Mouse (Mus musculus) thymus, adult 2 months (tissue): ENCODE measurements around the gene Pofut2.

Source experiments
- CTCF ChIP-seq: fragments of 200-500 bp; IDR thresholded peaks from 2 replicates; pipeline ENCODE4 v1.5.1; 2012; ENCODE audit warnings: mild to moderate bottlenecking, control low read depth, low read length, moderate library complexity, borderline replicate concordance; ENCODE audit not compliant: control insufficient read depth, poor library complexity, insufficient read depth; ENCODE audit errors: extremely low read depth
- POLR2A ChIP-seq: fragments of 200-500 bp; IDR thresholded peaks from 2 replicates; pipeline ENCODE4 v1.6.1; 2012; ENCODE audit warnings: mild to moderate bottlenecking, low read length, control low read depth, moderate library complexity; ENCODE audit not compliant: control insufficient read depth, poor library complexity, insufficient read depth; ENCODE audit errors: extremely low read depth

DNA sequence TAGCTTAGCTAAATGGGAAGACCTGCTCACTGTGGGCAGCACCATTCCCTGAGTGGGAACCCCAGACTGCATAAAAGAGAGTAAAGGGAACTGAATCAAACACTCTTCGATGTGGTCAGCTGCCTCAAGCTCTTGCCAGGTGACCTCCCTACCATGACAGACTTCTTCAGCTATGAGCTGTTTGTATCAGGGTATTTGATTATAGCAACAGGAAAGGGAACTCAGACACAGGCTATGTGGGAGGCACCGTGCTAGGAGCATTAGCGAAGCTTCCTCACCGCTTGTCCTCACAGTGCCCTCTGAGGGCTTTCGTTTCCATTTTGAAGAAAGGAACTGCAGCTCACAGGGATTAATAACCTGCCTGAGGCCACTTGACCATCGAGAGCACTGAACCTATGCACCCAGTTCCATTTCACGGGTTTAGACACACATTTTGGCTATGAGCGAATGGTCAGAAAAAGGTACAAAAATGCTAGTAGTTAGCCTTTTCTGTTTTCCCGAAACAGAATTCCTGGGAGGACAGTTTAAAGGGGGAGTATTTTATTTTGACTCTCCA lies 55.8 kb downstream of the Pofut2 start:
- TF ChIP-seq POLR2A (no peak), CTCF (no peak)
